Mouse (Mus musculus) bone marrow macrophage, adult 2 months (primary cell): ENCODE measurements around the gene Itpr1.

Experiments used
- CTCF ChIP-seq: IDR thresholded peaks from 2 replicates; pipeline ENCODE4 v1.5.1; 2012; ENCODE audit warnings: low read depth, mild to moderate bottlenecking, low read length, moderate library complexity
- POLR2A ChIP-seq: IDR thresholded peaks from 2 replicates; pipeline ENCODE4 v1.6.1; 2012; ENCODE audit warnings: mild to moderate bottlenecking, low read depth, low read length, borderline replicate concordance

DNA sequence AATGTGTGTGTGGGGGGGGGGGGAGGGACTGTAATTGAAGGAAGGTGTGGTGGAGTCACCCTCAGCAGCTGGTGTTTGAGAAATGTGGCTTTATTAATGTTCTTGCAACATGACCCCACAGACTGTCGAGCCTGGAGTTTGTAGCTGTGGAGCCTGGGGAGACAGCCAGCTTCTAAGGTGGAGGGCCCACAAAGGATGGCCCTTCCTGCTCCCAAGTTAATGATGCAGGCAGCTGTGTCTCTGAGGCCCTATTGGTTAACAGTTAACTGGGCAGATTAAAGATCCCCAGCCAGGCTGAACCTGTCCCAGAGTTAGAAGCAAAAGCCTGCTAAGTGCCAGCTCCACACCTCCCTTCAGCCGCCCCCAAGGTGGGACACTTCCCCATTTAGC, 245.3 kb downstream of the Itpr1 start:
- TF ChIP-seq POLR2A (no peak), CTCF (no peak)
